Mouse (Mus musculus) T-helper 2 cell (primary cell): ENCODE measurements around the gene Ppm1l.
"Not testable (repeated sequence)": the region's sequence is repeated elsewhere in the genome, so short reads cannot be mapped to it uniquely, and the experiment has no call there.

ENCODE experiments used
- in situ Hi-C: fragments of 300-600 bp; cut with MboI, MseI; formaldehyde crosslinking; loops from one replicate; pipeline ENCODE4 v1.15.1; 2025; ENCODE audit warnings: high pct_unique_total_duplicates

Ppm1l gene

DNA sequence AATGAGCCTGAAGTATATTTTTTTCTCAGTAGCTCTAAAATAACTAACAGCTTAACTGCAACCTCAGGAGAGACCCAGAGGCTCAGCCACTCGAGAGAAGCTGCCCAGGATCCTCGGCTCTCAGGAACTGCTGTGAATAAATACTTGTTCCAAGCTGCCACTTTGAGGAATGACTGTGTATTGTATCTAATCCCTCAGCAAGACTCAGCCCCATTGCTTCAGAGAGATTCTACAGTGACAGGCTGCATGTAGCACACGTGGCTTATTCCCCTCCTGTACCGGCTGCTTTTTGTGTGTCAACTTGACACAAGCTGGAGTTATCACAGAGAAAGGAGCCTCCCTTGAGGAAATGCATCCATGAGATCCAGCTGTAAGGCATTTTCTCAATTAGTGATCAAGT, 216.0 kb downstream of the Ppm1l start:
- in situ Hi-C loops = no loop called here

DNA sequence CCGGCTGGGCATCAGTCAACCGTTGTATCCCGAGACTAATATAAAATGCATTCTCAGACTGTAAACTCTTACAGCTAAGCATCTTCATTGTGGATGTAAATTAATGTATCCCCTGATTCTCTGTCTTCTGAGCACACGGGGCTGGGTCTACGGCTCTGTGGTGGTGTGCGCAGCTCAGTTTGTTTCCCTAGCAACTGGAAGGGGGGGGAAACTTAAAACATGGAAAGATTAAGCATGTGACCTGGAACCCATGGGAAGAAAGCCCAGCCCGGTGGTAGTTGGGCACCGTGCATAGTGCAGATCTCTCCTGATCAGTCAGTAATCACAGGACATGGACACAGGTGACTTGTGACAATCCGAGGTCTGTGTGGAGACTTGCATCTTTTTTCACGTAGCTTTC, 218.8 kb downstream of the Ppm1l start:
- in situ Hi-C loops = no loop called here

DNA sequence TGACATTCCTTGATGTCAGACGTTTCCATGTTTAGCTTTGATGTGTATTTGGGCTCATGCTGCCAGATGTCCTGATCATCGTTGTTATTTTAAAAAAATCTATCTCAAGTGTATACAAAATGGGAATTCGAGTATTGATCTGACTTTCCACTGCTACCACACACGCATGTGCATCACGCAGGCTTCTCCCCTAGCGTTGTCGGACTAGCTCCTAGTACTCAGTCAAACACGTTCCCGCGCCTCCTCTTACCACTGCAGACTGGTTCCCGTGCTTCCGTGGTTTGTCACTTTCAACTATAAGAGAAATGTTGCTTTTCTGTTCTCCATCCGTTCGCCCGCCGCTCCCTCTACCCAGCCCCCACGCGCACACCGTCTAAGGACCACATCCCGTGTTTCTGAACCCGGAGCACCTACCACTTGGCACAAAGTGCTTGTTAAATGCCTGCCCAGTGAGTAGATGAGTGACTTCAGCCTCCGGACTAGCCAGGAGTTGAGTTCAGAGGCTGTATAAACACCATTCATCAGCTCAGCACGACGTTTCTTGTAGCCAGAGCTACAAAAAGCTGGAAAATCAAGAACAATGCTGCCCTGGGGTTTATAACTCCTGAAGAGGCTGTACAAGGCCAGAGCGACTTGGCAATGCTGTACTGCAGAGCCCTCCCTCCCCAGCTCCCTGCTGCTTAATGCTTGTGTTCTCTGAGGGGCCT, 219.4 kb downstream of the Ppm1l start:
- in situ Hi-C loops = no loop called here

DNA sequence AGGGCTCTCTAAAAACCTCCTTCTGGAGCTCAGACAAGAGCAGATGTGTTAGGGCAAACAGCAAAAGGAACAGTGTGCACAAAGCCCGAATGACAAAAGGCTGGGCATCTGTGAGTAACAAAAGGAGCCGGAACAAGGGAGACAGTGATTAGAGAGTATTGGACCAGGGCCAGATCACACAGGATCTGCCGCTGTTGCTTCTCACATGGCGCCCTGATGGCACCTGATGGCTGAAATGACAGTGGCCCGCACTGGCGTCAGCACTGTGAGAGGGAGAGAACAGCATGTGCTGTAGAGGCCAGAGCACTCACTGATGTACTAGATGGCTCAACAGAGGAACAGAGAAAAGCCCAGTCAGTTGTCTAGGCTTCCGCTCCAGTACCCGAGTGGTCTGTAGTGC, 226.3 kb downstream of the Ppm1l start:
- in situ Hi-C loops = no loop called here

DNA sequence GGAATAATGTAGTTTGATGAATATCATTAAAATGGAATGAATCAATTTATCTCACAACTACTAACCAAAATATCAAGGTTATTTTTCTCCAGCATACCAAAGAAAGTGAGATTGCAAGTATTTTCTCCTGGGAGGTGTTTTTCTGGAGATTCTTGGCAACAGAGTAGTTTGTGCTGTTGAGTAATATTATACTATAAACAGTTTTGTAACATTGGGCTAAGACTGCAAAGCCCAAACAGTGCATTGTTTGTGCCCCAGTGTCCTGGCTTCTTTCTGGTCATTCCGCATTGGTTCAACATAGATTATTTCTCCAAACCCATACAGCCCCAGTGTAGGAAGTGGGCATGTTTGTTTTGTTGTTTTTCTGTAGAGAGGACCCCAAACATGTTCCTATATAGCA, 227.1 kb downstream of the Ppm1l start:
- in situ Hi-C loops = no loop called here

DNA sequence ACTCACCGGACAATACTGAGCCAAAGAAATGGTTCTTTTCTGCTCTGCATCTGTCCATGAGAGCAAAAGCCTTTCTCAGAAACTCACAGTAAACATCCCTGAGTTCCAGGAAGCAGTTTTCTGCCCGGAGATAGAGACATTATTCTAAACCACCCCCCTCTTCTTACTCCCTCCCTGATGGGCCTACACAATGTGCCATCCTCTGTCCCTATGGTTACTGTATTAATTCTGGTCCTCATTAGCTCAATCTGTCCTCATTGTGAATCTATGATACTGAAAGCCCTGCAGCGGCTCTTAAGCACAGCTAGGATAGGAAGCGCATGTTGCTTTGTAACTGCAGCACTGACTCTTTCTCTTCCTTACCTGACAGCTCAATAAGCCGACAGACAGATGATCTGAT, 228.4 kb downstream of the Ppm1l start:
- in situ Hi-C loops = no loop called here

DNA sequence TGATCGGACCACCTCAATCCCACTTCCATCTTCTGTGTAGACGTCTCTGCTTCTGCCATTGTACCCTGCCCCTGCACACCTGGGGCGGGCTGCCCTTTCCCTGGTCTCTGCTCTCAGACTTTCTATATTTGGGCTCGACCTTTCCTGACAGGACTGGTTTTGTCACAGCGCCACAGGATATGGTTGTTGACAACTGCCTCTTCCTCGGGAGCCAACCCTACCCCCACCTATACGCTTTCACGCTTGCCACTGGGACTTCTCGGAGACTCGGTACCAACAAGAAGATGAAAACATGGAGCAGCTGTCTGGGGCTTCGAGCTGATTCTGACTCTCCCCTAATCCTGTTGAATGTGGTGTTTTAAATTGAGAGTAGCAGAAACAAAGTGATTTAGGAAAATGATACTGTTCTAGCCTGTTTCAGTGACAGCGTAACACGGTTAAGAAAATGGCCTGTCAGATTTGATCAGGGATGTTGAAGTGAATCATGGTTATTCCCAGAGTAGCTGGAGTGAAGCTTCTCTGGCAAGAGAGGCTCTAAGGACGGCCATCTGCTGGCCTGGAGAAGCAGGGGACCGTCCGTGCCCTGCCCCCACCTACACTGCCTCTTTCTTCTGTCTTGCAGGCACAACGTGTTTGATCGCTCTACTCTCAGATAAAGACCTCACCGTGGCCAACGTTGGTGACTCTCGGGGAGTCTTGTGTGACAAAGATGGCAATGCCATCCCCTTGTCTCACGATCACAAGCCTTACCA, 232.2 kb downstream of the Ppm1l start:
- in situ Hi-C loops = no loop called here

DNA sequence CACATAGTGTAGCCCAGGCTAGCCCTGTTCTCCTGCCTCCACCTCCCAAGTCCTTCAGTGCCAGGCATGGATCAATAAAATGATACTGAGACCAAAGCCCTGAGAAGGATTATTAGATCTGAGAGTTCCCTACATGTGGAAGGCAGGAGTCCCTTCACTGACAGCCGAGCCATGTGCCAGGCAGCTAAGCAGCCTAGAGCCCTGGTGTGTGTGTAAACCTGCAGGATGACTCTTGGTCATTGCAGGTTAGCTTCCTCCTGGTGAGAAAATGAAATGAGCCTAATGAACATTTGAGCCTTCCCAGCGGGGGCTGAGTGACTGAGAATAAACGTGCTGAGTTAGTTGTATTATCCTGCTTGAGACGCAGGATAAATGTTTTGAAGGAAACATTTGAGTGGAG, 232.9 kb downstream of the Ppm1l start:
- in situ Hi-C loops = no loop called here

DNA sequence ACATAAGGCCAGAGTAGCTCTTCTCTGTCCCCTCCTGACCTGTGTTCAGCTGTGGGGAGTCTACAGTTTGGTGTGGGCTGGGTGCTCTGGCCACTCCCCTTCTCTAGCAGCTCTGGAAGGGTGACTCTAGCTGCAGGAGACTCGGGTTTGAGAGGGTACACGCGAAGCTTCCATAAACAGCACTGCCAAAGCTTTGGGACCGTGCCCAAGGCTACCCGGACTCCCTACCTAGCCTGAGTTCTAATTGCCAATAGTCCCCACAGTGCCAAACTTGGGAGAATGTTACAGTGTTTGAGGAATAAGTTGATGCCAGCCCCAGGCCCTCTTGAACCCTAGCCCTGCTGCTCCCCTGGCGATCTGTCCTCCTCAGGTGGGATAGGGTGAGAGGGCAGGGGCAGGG, 238.8 kb downstream of the Ppm1l start:
- in situ Hi-C loops = no loop called here

DNA sequence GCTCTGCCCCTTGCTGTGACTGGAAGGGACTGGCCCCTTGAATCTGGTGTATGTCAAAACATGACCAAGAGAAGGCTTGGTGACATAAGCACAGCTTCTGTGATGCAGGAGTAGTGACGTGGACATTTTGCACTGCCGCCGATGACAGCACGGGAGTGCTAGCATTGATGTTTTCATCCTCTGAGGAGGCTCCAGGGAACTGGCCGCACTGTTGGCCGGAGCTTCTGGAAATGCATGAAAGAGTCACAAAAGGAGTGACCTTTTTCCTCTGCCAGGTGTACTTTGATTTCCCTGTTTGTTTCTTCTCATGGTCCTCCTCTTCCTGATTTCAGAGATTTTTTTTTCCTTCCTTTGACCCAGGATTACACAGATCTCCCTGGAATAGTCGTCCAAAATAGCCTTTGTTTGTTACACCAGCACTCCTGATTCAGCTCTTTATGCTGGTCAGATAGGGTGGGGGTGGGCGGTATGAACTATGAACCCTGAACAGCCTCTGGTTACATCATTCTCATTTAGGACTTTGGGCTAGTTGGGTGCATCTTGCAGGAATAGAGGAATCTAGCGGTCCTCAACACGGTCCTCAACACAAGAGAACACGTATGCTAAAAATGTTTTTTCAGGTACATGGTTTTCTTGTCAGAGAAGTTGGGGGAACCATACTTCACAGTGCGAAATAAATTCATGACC, 239.6 kb downstream of the Ppm1l start:
- in situ Hi-C loops = no loop called here

DNA sequence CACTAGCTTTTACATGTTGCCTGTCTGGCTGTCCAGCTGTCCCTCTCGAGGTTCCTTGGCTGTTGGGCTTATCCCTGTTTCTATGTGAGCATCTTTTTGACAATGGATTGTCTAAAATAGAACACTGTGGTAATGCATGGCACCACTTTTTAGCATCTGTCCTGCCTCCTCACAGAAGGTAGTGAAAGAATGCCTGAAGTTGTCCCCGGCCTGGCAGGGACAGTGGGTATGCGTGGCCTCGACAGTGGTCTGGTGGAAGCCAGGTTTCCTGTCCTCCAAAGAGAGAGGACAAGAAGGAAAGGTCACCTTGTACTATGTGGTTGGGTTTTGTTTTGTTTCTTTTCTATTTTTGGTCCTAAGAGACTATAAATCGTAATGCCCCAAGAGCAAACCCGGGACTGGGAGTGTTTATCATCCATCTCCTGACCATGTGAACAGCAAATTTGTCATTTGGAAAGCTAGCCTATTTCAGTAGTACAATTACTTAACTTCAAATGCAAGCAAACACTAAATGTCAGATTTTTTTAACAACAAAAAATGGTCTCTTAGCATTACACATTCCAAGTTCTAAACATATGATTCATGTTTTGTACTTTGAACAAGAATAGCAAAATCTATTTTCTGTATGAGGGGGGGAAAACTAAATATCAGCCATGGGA, 242.8 kb downstream of the Ppm1l start:
- in situ Hi-C loops = no loop called here

DNA sequence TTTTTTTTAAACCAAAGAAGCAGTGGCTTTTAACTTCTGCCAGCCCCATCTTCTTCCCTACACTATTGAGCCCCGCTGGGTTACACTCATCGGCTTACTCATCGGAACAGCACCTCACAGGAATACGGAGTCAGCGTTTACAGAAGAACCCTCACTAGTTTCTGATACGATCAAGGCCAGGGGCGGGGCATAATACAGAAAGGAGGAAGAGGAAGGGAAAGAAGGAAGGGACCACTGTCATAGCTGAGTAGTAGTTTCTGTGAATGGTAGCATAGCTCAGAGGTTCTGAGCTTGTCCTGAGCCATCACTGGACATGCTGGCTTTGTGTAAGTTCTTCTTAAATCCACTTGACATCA, 243.3 kb downstream of the Ppm1l start:
- in situ Hi-C loops = no loop called here

DNA sequence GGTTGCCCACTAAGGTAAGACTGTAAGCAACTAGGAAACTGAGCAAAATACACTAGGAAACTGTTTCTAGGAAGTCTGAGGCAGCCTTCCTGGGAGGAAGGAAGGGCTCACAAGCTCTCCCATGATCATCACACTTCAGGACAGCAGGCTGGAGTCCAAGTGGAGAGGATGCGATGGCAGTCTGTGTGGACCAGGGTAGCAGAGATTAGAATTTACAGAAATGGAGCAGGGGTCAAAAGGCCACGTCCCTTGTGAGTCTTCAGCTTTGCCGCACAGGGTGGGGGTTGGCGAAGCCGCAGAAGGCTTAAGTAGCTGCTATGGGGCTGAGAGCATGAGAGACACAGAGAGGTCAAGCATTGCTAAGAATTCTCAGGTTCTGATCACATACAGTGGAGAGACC, 245.0 kb downstream of the Ppm1l start:
- in situ Hi-C loops = no loop called here

DNA sequence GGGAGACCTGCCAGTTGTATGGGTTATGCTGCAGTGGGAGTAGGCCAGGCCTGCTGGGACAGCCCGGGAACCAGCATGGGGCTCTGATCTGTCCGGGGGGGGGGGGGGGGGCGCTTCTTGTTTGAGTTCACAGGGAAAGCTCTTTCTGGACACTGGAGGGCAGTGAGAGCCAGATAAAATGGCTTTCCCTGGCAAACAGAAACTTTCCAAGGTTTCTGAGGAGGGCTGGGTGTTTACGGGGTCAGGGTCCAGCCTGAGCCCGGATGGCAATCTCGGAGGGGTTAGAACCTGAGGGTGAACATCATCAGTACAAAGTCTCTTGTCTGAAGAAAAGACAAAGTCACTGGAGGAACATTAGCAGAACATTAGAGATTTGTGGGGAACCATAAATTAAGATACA, 246.7 kb downstream of the Ppm1l start:
- in situ Hi-C loops = no loop called here

DNA sequence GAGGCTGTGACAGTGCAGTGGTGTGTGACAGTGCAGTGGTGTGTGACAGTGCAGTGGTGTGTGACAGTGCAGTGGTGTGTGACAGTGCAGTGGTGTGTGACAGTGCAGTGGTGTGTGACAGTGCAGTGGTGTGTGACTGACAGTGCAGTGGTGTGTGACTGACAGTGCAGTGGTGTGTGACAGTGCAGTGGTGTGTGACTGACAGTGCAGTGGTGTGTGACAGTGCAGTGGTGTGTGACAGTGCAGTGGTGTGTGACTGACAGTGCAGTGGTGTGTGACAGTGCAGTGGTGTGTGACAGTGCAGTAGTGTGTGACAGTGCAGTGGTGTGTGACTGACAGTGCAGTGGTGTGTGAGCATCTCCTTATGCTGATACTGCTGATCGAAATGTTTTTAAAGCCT, 248.9 kb downstream of the Ppm1l start:
- in situ Hi-C loops = not testable (repeated sequence)

DNA sequence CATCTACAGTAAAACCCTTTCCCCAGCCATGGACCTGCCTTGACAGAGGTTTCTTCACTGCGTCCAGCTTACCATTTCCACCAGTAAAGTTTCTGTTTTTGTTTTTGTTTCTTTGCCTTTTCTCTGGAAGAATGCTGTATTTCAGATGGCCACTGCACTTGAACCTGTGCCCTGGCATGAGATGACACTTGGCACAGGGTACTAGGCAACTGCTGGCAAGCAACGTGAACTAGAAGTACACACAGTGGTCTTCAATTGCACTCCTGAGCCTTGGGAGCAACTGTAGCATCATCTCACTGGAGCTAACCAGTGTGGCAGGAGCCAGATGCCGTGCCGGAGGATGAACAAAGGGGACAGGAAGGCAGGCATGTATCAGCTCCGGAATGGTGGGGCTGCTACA, 255.9 kb downstream of the Ppm1l start:
- in situ Hi-C loops = no loop called here

DNA sequence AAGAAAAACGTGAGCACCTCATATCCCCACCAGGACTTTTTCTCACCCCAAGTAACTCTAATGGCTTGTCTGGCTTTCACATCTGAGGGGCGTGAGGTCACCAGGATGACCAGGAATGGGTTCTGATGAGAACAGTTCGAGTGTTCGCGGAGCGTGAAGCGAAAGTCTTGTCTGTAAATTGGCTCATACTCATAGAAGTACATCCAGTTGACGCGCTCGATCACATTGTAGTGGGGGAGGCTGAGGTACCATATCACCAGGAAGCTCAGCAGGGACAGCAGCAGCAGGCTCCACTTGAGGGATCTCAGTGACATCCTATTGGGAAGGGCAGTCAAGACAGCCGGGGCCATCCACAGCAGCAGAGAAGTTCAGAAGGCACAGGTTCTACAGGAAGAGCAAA, 258.9 kb downstream of the Ppm1l start:
- in situ Hi-C loops = no loop called here

DNA sequence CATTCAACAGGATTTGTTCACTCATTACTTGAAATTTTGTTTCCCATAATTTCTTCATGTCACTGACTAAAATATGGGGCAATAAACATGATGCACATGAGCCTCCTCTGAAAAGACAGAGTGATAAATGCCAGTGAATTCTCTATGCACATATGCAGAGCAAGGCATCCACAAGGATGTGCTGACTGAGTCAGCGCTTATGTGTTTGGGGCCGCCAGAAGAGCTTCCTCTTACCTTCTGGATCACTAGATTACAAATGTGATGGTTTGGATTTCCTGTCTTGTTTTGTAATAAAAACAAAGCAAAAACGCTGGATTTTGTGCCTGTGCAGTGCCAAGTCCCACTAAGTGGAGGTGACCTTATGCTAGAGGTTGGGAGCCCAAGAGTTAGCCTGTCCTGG, 260.1 kb downstream of the Ppm1l start:
- in situ Hi-C loops = no loop called here

DNA sequence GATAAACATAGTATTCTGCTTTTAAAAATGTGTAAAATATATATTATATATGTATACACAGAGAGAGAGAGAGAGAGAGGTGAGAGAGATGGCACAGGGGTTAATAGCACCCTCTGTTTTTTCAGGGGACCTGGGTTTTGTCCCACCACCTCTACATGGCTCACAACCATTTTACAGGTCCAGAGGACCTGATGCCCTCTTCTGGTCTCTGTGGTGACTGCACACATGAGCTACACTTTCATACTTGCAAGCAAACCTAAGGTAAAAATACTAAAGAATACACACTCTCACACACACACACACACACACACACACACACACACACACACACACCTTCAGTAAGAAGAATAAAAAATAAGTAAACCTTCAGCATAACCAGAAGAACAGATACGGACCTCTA, 262.1 kb downstream of the Ppm1l start:
- in situ Hi-C loops = no loop called here

DNA sequence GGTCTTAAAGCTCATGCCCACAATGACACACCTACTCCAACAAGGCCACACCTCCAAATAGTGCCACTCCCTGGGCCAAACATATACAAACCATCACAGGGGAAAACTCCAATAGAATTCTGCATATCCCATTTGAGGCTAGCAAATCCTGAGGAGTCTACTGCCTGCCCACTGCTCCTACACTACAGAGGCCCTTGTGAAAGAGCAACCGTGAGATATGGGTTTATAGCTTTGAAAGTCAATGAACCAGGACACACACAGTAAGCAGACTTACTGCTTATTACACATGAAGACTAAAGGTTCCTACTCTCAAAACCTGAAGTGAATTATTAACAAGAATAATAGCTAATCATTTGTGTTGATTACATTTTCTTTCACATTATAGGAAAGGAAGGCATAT, 267.1 kb downstream of the Ppm1l start:
- in situ Hi-C loops = no loop called here

DNA sequence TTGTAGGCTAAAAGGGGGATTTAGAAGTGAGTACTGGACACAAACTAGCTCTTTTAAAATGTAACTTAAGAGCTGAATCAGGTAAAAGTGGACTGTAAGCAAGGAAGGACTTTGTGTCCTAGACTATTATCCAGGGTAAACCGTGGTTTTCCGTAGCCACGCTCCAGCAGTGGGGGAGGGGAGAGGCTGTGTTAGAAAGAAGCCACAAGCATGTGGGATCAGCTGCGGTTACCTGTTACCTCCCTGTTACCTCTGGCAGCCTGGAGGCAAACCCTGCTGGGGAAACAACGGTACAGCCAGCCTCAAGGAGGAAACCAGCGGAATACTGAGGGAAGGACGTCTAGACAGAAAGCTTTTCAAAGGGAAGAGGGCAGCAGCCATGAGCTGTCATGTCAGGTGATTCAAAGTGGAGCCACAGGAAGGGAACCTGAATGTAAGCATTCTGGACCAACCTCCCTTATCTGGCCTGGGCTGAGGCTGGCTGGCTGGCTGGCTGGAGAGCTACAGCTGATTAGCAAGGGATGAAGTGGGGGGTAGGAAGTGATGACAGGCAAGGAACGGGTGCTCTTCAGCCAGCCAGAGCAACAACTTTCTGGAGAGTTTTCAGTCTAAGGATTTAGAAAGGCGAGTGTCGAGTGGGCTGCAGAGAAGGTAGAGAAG, 271.6 kb downstream of the Ppm1l start:
- in situ Hi-C loops = no loop called here

DNA sequence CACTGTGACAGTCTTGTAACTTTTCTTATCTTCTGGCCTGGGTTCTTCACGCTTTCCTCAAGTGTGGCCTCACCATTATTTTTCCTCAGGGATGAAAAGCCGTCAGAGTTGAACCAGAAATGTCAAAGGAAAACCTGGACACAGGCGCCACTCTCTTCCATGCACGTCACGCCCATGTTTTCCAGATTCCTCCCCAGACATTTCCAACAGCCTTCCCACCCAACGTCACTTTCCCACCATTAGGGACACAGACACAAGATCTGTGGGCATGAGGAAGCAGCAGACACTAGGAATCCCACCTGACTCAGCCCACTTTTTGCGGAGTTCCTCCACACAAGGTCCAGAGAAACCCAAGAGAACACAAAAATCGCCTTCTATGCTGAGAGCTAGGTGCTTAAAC, 276.8 kb downstream of the Ppm1l start:
- in situ Hi-C loops = no loop called here
